Mouse (Mus musculus): ENCODE results near the gene Syt3. TPM values are rescaled to one million over a fixed set of nuclear protein-coding genes. Genes with fewer than 3 reads are reported as not detected.
A peak's percentile ranks its signal among the peaks of the same experiment; 100 is the strongest.

Gene Syt3
- total and polyA plus RNA-seq, 2 experiments from 2014 or later, result 79.2 to 130 TPM

DNA sequence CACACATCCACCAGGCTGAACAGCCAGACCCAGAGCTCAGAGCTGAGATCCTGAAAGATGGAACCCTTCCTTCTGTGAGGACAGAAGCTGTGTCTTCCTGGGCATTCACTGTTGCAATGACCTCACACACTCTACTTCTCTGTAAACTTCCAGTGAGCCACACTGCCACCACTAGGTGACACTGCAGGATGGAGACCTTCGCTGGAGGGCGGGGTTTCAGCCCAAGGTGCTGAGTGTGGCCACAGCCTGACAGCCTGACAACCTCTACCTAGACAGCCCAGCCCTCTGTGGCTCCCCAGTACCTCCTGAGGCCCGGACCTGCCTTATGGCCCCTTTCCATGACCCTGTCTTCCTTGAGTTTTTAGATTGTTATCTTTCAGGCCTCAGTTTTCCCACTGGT, 14.7 kb downstream of the Syt3 start:
- peak; percentile 57 for ATAC-seq
- Histone ChIP-seq H3K36me3 (ENCODE audit: insufficient read depth, low read length) (no peaks in the 10 kb centered on the region), H3K27me3 (ENCODE audit: insufficient read depth, low read length) (no peaks in the 10 kb centered on the region), H3K4me2 (ENCODE audit: low read depth, low read length) (no peak overlapping the region), H3K9ac (replicated peaks; ENCODE audit: low read length) (no peak overlapping the region), H3K9me3 (ENCODE audit: low read length) (no peaks in the 10 kb centered on the region), H3K4me1 (ENCODE audit: insufficient read depth, low read length) (no peaks in the 10 kb centered on the region), H3K4me3 (ENCODE audit: low read length) (no peak overlapping the region), H3K27ac (no peak overlapping the region)
- peak; percentile 80 for TF ChIP-seq CTCF (IDR thresholded peaks at IDR 0.05; ENCODE audit: low read depth)
- peak; percentile 65 for DNase-seq (ENCODE audit: low spot score)
- 14% methylated on average over 3 of the region's 3 CpGs for WGBS

DNA sequence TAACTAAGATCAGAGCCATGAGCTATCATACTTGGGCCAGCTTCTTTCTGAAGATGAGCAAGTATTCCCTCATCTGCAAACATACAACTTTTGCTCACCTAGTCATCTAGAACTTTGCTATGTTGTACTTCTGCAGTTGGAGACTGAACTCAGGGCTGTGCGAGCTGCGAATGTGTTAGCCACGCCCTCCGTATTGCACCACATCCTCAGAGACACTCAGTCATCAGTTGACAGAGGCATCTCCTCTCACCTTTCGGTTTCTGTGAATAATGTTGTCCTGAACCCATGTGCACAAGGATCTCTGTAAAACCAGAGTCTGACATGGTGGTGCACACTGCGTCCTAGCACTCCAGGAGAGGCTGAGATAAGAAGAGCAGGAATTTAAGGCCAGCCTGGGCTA, 17.8 kb downstream of the Syt3 start:
- no peak overlapping the region for H3K27ac ChIP-seq
- no peaks in the 10 kb centered on the region for H3K9me3 ChIP-seq (ENCODE audit: low read length)
- H3K9ac ChIP-seq (replicated peaks; ENCODE audit: low read length), result no peak overlapping the region
- TF ChIP-seq CTCF (IDR thresholded peaks at IDR 0.05; ENCODE audit: low read depth), result no peak
- DNase-seq (ENCODE audit: low spot score) (no peak), ATAC-seq (no peak)
- H3K4me3 ChIP-seq (ENCODE audit: low read length), result no peak overlapping the region
- H3K4me2 ChIP-seq (ENCODE audit: low read depth, low read length), result no peak overlapping the region
- no peaks in the 10 kb centered on the region for H3K36me3 ChIP-seq (ENCODE audit: insufficient read depth, low read length)
- no peaks in the 10 kb centered on the region for H3K4me1 ChIP-seq (ENCODE audit: insufficient read depth, low read length)
- 89% methylated on average over 6 of the region's 6 CpGs for WGBS
- no peaks in the 10 kb centered on the region for H3K27me3 ChIP-seq (ENCODE audit: insufficient read depth, low read length)

DNA sequence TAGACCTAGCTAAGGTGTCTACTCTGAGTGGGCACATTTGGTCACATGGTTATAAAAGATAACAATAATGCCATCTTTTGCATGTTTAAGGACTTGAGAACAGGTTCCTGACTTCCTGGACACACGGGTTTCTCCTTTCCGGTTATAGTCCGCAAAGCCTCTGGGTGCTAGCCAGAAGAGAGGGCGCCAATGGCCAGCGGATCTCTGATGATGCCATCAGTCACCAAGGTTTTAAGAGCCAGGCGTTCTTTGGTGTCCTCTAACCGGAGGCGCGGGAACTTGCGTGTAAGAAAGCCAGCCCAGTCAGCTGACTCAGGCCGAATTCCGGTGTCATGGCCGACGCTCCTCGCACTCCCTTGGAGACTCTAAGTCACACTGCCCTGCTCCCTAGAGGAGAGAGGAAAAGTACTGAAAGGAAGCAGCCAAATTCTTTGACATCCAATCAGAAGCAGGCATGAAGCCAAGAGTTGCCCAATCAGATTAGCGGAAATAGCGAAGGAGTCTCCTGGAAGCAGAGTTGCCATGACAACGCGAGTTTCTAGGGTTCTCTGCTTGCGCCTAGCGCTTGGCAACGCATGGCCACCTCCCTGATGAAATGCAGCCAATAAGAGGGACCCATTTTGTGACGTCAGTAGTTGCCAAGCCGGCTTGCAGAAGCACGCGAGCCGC, 21.6 kb downstream of the Syt3 start:
- peak; percentile 97 for ATAC-seq
- H3K4me2 ChIP-seq (ENCODE audit: low read depth, low read length), result peak overlapping the region; percentile 58
- peak; percentile 100 for DNase-seq (ENCODE audit: low spot score)
- WGBS, result under 1% methylated on average over 27 of the region's 27 CpGs
- TF ChIP-seq CTCF (IDR thresholded peaks at IDR 0.05; ENCODE audit: low read depth), result peak; percentile 40
- H3K27ac ChIP-seq, result peak overlapping the region; percentile 74
- H3K36me3 ChIP-seq (ENCODE audit: insufficient read depth, low read length), result no peaks in the 10 kb centered on the region
- no peaks in the 10 kb centered on the region for H3K4me1 ChIP-seq (ENCODE audit: insufficient read depth, low read length)
- peak overlapping the region; percentile 35 for H3K4me3 ChIP-seq (ENCODE audit: low read length)
- H3K9ac ChIP-seq (replicated peaks; ENCODE audit: low read length), result no peak overlapping the region
- H3K27me3 ChIP-seq (ENCODE audit: insufficient read depth, low read length), result no peaks in the 10 kb centered on the region
- H3K9me3 ChIP-seq (ENCODE audit: low read length), result no peaks in the 10 kb centered on the region

DNA sequence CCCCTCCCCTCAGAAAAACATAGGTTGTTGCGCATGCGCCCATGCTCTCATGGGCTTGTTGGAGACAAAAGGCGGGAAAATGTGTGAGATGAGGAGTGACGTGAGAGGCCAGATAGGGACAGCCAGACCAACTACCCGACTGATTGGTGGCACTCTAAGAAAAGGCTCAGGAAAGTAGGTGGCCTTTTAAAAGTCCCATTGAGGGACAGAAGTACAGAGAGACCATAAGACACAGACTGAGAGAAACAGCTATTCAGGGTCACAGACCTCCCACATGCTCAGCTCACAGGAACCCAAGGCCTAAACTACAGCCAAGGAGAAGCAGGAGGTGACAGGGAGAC, 22.1 kb downstream of the Syt3 start:
- Histone ChIP-seq H3K27ac (no peak overlapping the region), H3K9me3 (ENCODE audit: low read length) (no peaks in the 10 kb centered on the region), H3K36me3 (ENCODE audit: insufficient read depth, low read length) (no peaks in the 10 kb centered on the region), H3K4me1 (ENCODE audit: insufficient read depth, low read length) (no peaks in the 10 kb centered on the region), H3K4me3 (ENCODE audit: low read length) (no peak overlapping the region), H3K9ac (replicated peaks; ENCODE audit: low read length) (no peak overlapping the region), H3K27me3 (ENCODE audit: insufficient read depth, low read length) (no peaks in the 10 kb centered on the region), H3K4me2 (ENCODE audit: low read depth, low read length) (no peak overlapping the region)
- TF ChIP-seq CTCF (IDR thresholded peaks at IDR 0.05; ENCODE audit: low read depth), result no peak
- DNase-seq (ENCODE audit: low spot score) (no peak), ATAC-seq (no peak)
- WGBS, result 2% methylated on average over 5 of the region's 5 CpGs

DNA sequence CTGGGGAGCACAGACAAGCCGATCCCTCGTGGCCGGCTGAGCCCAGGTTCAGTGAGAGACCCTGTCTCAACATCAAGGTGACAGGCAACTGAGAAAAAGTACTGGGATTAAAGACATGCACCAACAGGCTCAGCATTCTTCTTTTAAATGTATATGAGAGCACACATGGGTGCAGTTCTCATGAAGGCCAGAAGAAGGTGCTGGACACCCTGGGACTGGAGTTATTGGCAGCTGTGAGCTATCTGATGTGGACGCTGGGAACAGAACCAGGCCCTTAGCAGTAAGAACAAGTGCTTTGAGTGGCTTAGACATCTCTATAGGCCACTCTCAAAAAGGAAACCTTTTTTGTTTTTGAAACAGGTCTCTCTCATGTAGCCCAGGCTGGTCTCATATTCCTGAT, 27.2 kb downstream of the Syt3 start:
- no peaks in the 10 kb centered on the region for H3K9me3 ChIP-seq (ENCODE audit: low read length)
- no peak overlapping the region for H3K27ac ChIP-seq
- WGBS, result 89% methylated on average over 4 of the region's 4 CpGs
- no peak overlapping the region for H3K9ac ChIP-seq (replicated peaks; ENCODE audit: low read length)
- no peaks in the 10 kb centered on the region for H3K36me3 ChIP-seq (ENCODE audit: insufficient read depth, low read length)
- ATAC-seq (no peak), DNase-seq (ENCODE audit: low spot score) (no peak)
- no peaks in the 10 kb centered on the region for H3K4me1 ChIP-seq (ENCODE audit: insufficient read depth, low read length)
- no peak overlapping the region for H3K4me2 ChIP-seq (ENCODE audit: low read depth, low read length)
- H3K4me3 ChIP-seq (ENCODE audit: low read length), result no peak overlapping the region
- no peaks in the 10 kb centered on the region for H3K27me3 ChIP-seq (ENCODE audit: insufficient read depth, low read length)
- no peak for TF ChIP-seq CTCF (IDR thresholded peaks at IDR 0.05; ENCODE audit: low read depth)

DNA sequence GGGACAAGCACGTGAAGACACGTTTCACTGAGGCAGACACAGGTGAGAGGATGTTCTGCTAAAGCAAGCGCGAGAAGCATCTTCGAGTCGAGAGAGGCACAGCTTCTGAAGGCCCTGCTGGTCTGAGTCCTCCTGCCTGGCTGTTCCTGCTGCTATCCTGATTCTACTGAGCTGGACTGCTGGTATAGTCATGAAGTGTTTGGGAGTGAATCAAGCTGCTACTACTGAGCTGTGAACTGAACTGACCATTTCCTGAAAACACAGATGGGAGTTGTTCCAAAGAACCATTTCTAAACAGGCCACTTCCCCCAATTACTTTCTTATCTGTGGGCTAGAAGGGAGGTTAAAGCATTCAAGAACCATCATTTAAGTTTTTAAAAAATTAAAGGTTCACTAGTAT, 29.4 kb downstream of the Syt3 start:
- WGBS, result 77% methylated on average over 6 of the region's 6 CpGs
- Histone ChIP-seq H3K4me3 (ENCODE audit: low read length) (no peak overlapping the region), H3K27ac (no peak overlapping the region), H3K27me3 (ENCODE audit: insufficient read depth, low read length) (no peaks in the 10 kb centered on the region), H3K9ac (replicated peaks; ENCODE audit: low read length) (no peak overlapping the region), H3K36me3 (ENCODE audit: insufficient read depth, low read length) (no peaks in the 10 kb centered on the region), H3K9me3 (ENCODE audit: low read length) (no peaks in the 10 kb centered on the region), H3K4me2 (ENCODE audit: low read depth, low read length) (no peak overlapping the region), H3K4me1 (ENCODE audit: insufficient read depth, low read length) (no peaks in the 10 kb centered on the region)
- TF ChIP-seq CTCF (IDR thresholded peaks at IDR 0.05; ENCODE audit: low read depth), result no peak
- DNase-seq (ENCODE audit: low spot score), result no peak
- no peak for ATAC-seq

DNA sequence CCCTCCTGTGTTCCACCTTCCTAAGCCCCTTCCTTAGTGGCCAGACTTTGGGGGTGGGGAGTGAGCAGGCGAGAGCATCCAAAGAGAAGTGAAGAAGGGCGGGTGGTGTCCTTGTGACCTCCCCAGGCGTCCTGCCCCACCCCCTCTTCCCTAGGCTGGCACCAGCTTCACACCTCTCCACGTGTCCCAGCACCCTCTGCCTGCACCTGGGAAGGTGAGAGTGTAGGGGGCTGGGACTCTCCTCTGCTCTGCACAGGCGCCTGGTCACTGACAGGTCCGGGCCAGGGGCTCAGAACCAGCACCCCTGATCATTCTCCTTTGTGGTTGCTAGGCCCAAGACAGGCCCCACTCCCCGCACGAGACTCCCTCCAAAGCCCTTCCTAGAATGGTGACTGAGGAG, 43.8 kb downstream of the Syt3 start:
- no peaks in the 10 kb centered on the region for H3K27me3 ChIP-seq (ENCODE audit: insufficient read depth, low read length)
- peak overlapping the region; percentile 80 for H3K4me3 ChIP-seq (ENCODE audit: low read length)
- no peak for ATAC-seq
- no peaks in the 10 kb centered on the region for H3K9me3 ChIP-seq (ENCODE audit: low read length)
- peaks cover 38% of the 10 kb centered on the region for H3K4me1 ChIP-seq (ENCODE audit: insufficient read depth, low read length)
- H3K36me3 ChIP-seq (ENCODE audit: insufficient read depth, low read length), result no peaks in the 10 kb centered on the region
- peak overlapping the region; percentile 41; the same call in 1 of the 2 replicates for H3K9ac ChIP-seq (replicated peaks; ENCODE audit: low read length)
- DNase-seq (ENCODE audit: low spot score), result no peak
- peak overlapping the region; percentile 74 for H3K27ac ChIP-seq
- 9% methylated on average over 6 of the region's 8 CpGs for WGBS
- TF ChIP-seq CTCF (IDR thresholded peaks at IDR 0.05; ENCODE audit: low read depth), result no peak
- peak overlapping the region; percentile 83 for H3K4me2 ChIP-seq (ENCODE audit: low read depth, low read length)
